Mouse (Mus musculus) heart, postnatal 0 days (tissue): ENCODE measurements at regions not wholly inside any gene's neighbourhood (a gene's known extent, or its start where the extent isn't known, plus 50 kb on each side); places are given as distances from the start of the nearest gene placed in this dataset.
"Not testable (repeated sequence)": the region's sequence is repeated elsewhere in the genome, so short reads cannot be mapped to it uniquely, and the experiment has no call there.

Experiments
- ATAC-seq: fragments of 200-750 bp; cut with Nextera tagmentation; 2 replicates; pipeline ENCODE4 v1.8.0; 2017; ENCODE audit warnings: low read depth, moderate number of reproducible peaks, moderate library complexity; ENCODE audit not compliant: insufficient read depth
- DNase-seq: peaks from one replicate; pipeline ENCODE4 v3.0.0-alpha.2; 2016; ENCODE audit warnings: low spot score
- H3K27ac ChIP-seq: fragments of 300-500 bp; sonication (generic); 2 replicates; pipeline ENCODE4 v1.5.1; 2014; ENCODE audit warnings: low read depth, mild to moderate bottlenecking
- H3K27me3 ChIP-seq: fragments of 300-500 bp; sonication (generic); 2 replicates; pipeline ENCODE4 v1.6.1; 2014; ENCODE audit warnings: low read length, mixed read lengths; ENCODE audit not compliant: control insufficient read depth, insufficient read depth
- H3K36me3 ChIP-seq: fragments of 300-500 bp; sonication (generic); replicated peaks from 2 replicates; pipeline ENCODE4 v1.6.1; 2014; ENCODE audit warnings: low read length, mixed read lengths; ENCODE audit not compliant: control insufficient read depth, insufficient read depth
- H3K4me1 ChIP-seq: fragments of 300-500 bp; sonication (generic); 2 replicates; pipeline ENCODE4 v1.6.1; 2014; ENCODE audit warnings: antibody characterized with exemption; ENCODE audit not compliant: control insufficient read depth, insufficient read depth
- H3K4me2 ChIP-seq: fragments of 300-500 bp; sonication (generic); 2 replicates; pipeline ENCODE4 v1.6.1; 2014; ENCODE audit warnings: low read depth, mild to moderate bottlenecking, low read length, moderate library complexity
- H3K4me3 ChIP-seq: fragments of 300-500 bp; sonication (generic); 2 replicates; pipeline ENCODE4 v1.5.1; 2014; ENCODE audit warnings: low read depth, low read length
- H3K9ac ChIP-seq: fragments of 300-500 bp; sonication (generic); replicated peaks from 2 replicates; pipeline ENCODE4 v1.6.1; 2014; ENCODE audit warnings: low read depth, low read length, mixed read lengths
- H3K9me3 ChIP-seq: fragments of 300-500 bp; sonication (generic); replicated peaks from 2 replicates; pipeline ENCODE4 v1.6.1; 2016; ENCODE audit warnings: low read length; ENCODE audit not compliant: control insufficient read depth
- CTCF ChIP-seq: IDR thresholded peaks from 2 replicates; pipeline ENCODE4 v1.5.1; 2016; ENCODE audit warnings: antibody characterized with exemption, control low read depth, low read depth
- EP300 ChIP-seq: IDR thresholded peaks from 2 replicates; pipeline ENCODE4 v1.6.1; 2016; ENCODE audit warnings: antibody characterized with exemption, low read depth
- WGBS: fragments of 180-500 bp; shearing (Covaris S2); extraction: QIAGEN DNeasy Blood & Tissue Kit; methylation state at CpG from one replicate; pipeline ENCODE4 v1.1.7; 2014; 5-methylcytosine and 5-hydroxymethylcytosine counted together

- Histone ChIP-seq H3K4me3 (no peak overlapping the region), H3K9ac (no peak overlapping the region), H3K4me1 (no peaks in the 10 kb centered on the region), H3K4me2 (no peak overlapping the region), H3K27ac (no peak overlapping the region), H3K36me3 (no peaks in the 10 kb centered on the region), H3K9me3 (no peaks in the 10 kb centered on the region), H3K27me3 (no peaks in the 10 kb centered on the region)
- ATAC-seq (no peak; the same call in 1 of the 2 replicates), DNase-seq (no peak)
- WGBS = 67% methylated on average over 3 of the region's 3 CpGs
- no peak for TF ChIP-seq CTCF
- no peak for TF ChIP-seq EP300
Observed at GRCm38 (mm10) chr3:18452197-18452933, 504.2 kb downstream of the Cypt12 start.

DNA sequence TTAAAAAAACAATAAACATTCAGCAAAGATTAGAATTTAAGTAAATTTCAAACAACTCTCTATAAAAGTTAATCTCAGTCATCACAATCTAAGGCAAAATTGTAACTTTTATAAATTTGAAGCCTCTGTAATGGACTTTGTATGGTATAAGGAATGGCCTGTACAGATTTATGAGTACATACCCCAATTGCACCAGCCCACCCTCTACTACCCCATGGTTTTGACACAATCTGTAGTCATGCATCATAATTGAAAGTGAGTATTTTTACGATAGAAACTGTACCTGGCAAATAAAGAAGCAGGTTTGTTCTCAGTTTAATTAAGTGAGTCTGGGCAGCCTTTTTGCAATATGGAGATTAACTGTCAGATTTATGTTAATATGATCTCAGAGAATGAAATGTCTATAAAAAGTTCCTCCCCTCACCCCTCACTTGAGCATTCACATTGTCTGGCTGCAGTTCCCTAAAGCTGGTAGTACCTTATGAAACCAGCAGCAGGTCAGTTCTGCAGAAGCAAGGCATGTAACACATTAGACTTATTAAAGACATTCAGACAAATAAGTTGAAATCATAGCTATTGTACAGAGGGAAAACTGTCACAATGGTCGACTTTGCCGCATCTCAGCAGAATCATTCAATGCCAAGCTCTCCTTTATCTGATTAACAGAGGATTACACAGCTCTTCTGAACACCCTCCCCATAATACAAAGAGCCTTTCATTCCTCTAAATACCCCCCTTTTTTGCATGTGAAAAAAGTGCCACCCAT is 505.2 kb downstream of the Cypt12 start:
- no peak for TF ChIP-seq EP300
- no peak for TF ChIP-seq CTCF
- 87% methylated on average over 1 of the region's 3 CpGs for WGBS

GRCm38 (mm10) chr3:18453986-18454291 is 505.7 kb downstream of the Cypt12 start:
- H3K4me2 ChIP-seq = no peak overlapping the region
- H3K27ac ChIP-seq = no peak overlapping the region
- H3K36me3 ChIP-seq = no peaks in the 10 kb centered on the region
- no peaks in the 10 kb centered on the region for H3K27me3 ChIP-seq
- 87% methylated on average over 2 of the region's 2 CpGs for WGBS
- DNase-seq (no peak), ATAC-seq (no peak)
- H3K9ac ChIP-seq = no peak overlapping the region
- H3K9me3 ChIP-seq = no peaks in the 10 kb centered on the region
- no peak overlapping the region for H3K4me3 ChIP-seq
- TF ChIP-seq EP300 (no peak), CTCF (no peak)
- H3K4me1 ChIP-seq = no peaks in the 10 kb centered on the region

More for the DNA sequence above, 505.2 kb downstream of the Cypt12 start:
- H3K36me3 ChIP-seq = no peaks in the 10 kb centered on the region
- no peaks in the 10 kb centered on the region for H3K4me1 ChIP-seq
- H3K27ac ChIP-seq = no peak overlapping the region
- H3K9ac ChIP-seq = no peak overlapping the region
- no peak for DNase-seq
- no peak for ATAC-seq
- no peak overlapping the region for H3K4me3 ChIP-seq
- H3K9me3 ChIP-seq = no peaks in the 10 kb centered on the region
- H3K4me2 ChIP-seq = no peak overlapping the region
- no peaks in the 10 kb centered on the region for H3K27me3 ChIP-seq

DNA sequence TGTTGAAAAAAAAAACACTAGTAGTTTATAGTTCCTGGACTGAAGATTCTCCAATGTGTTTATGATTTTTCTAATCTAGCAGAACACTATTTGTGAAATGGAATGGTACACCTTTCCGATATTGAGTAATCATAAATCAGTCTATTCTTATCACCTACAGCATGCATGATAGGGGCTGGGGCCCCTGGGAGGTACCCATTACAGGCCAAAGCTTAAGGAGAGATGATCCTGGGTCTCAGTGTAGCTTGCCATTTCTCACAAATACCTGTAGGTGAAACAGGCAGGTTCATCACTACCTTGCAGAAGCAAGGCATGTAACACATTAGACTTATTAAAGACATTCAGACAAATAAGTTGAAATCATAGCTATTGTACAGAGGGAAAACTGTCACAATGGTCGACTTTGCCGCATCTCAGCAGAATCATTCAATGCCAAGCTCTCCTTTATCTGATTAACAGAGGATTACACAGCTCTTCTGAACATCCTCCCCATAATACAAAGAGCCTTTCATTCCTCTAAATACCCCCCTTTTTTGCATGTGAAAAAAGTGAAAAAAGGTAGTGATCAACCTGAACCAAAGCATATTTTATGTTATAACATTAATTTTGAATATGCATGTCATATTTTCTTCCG is 506.5 kb downstream of the Cypt12 start:
- H3K4me3 ChIP-seq, H3K27ac ChIP-seq, ATAC-seq, H3K4me1 ChIP-seq, H3K27me3 ChIP-seq, H3K36me3 ChIP-seq, H3K9ac ChIP-seq, H3K9me3 ChIP-seq, H3K4me2 ChIP-seq, DNase-seq: not testable (repeated sequence)
- 80% methylated on average over 2 of the region's 4 CpGs for WGBS

- ATAC-seq = no peak
- H3K27ac ChIP-seq = no peak overlapping the region
- H3K4me3 ChIP-seq = no peak overlapping the region
- H3K4me2 ChIP-seq = no peak overlapping the region
- no peak for DNase-seq
- no peak overlapping the region for H3K9ac ChIP-seq
- WGBS = 68% methylated on average over 2 of the region's 2 CpGs
- H3K36me3 ChIP-seq = no peaks in the 10 kb centered on the region
- H3K9me3 ChIP-seq = no peaks in the 10 kb centered on the region
- no peaks in the 10 kb centered on the region for H3K27me3 ChIP-seq
- no peak for TF ChIP-seq CTCF
- no peak for TF ChIP-seq EP300
- no peaks in the 10 kb centered on the region for H3K4me1 ChIP-seq
Observed at GRCm38 (mm10) chr3:18456033-18456690, 508.0 kb downstream of the Cypt12 start.
